In the genomic region with DNA sequence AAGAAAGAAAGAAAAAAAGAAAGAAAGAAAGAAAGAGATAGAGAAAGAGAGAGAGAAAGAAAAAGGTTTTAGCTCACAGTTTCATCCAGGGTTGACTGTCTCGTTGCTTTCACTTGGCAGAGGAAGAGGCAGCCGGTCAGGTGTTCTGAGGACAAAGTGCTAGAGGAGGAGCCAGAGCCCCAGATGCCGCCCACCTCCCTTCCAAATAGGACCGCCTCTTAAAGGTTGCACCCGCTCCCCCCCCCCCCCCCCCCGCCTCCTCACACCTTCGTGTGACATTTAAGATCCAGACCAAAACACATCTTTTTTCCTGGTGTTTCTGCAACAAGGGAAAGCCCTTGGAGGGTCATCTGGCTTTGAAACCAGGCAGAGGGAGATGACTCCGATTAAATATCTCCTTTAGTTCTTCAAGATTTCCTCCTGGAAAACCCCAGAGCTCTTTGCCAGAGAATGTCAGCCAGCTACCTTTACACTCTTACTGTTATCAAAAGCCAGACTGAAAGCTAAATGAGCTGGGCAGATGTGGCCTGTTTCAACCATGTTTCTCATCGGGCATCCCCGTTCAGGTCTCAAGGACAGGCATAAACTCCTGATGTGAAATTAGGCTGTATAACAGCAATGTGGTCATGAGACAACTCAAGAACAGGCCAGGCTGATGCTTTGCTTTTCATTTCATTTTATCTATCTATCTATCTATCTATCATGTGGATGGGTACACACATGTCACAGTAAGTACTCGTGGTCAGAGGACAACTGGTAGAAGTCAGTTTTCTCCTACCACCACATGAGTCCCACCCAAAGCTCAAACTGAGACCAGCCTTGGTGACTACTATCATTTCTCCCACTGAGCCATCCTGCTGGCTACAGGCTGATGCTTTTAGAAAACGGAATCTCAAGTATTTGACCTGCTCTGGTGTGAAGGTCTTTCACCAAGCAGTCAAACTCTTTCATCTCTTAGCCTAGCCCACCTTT, we compare ENCODE assay signal across 12 mouse cellular contexts. TPM values are rescaled to one million over a fixed set of nuclear protein-coding genes. Genes with fewer than 3 reads are reported as not detected.
DNase-seq lines count a peak whose midpoint lies in the region; ATAC-seq and TF ChIP-seq lines count a peak whose summit lies in the region.
"Had no signal": no experiment of that assay in that cellular context is flagged by ENCODE, and none has a peak within 500 bp of the region (broad histone marks: within the 10 kb centered on the region; RNA-seq: fewer than 3 reads in every experiment).

No protein-coding gene starts in this region.

- H3K27ac ChIP-seq in heart, embryonic 15.5 days: 0 out of 2 replicates have a peak overlapping the region, but pooled peaks have one; percentile 31
- peak overlapping the region; percentile 54; the same call in 1 of the 2 replicates for H3K27ac ChIP-seq in limb, embryonic 12.5 days
- no peak overlapping the region for H3K27ac ChIP-seq in gastrocnemius, adult 2 months

- no peaks in the 10 kb centered on the region for H3K9me3 ChIP-seq in heart, embryonic 15.5 days (replicated peaks)
- no peaks in the 10 kb centered on the region for H3K9me3 ChIP-seq in limb, embryonic 12.5 days

- no peak for ATAC-seq in heart, embryonic 15.5 days (replicated peaks; ENCODE audit: insufficient number of reproducible peaks, insufficient read depth, low FRiP score, low read depth)
- no peak for ATAC-seq in limb, embryonic 12.5 days (ENCODE audit: insufficient number of reproducible peaks, insufficient read depth, low FRiP score, low TSS enrichment, low read depth)

- H3K4me3 ChIP-seq in heart, embryonic 15.5 days: no peak overlapping the region
- no peak overlapping the region for H3K4me3 ChIP-seq in limb, embryonic 12.5 days (replicated peaks)
- H3K4me3 ChIP-seq in gastrocnemius, adult 2 months: no peak overlapping the region
- H3K4me3 ChIP-seq: myocyte had no signal

- H3K36me3 ChIP-seq in heart, embryonic 15.5 days: no peaks in the 10 kb centered on the region
- H3K36me3 ChIP-seq in limb, embryonic 12.5 days: no peaks in the 10 kb centered on the region

- no peak overlapping the region for H3K9ac ChIP-seq in heart, embryonic 15.5 days
- H3K9ac ChIP-seq in limb, embryonic 12.5 days (replicated peaks): no peak overlapping the region

- peak overlapping the region; percentile 25; the same call in 1 of the 2 replicates for H3K4me2 ChIP-seq in heart, embryonic 15.5 days
- H3K4me2 ChIP-seq in limb, embryonic 12.5 days: no peak overlapping the region

- intact Hi-C loops in gastrocnemius, adult 2 months (cut with DNase I): no loop called here

- no peak for TF ChIP-seq CTCF in gastrocnemius, adult 2 months (IDR thresholded peaks at IDR 0.05)

- DNase-seq in heart, adult 8-10 months (ENCODE audit: low spot score): no peak
- DNase-seq in CD4-positive helper T cell, adult 2 months (ENCODE audit: low read depth, low spot score): peak; percentile 82
- DNase-seq in T-cell, adult 2 months (ENCODE audit: low spot score): peak; percentile 76
- no peak for DNase-seq in gastrocnemius, adult 2 months
- DNase-seq in adrenal gland, adult (ENCODE audit: inconsistent age in 2 of 2, low spot score in 1 of 2): no peak
- DNase-seq: cerebellum, adult 9-11 months; kidney, adult 2 months; left cerebral cortex, postnatal 4 days had no signal

- H3K27me3 ChIP-seq in heart, embryonic 15.5 days: no peaks in the 10 kb centered on the region
- H3K27me3 ChIP-seq in limb, embryonic 12.5 days: no peaks in the 10 kb centered on the region

- peaks cover 15% of the 10 kb centered on the region for H3K4me1 ChIP-seq in heart, embryonic 15.5 days (replicated peaks)
- peaks cover 39% of the 10 kb centered on the region for H3K4me1 ChIP-seq in limb, embryonic 12.5 days (replicated peaks)

- 59% methylated on average over 12 of the region's 12 CpGs for WGBS in heart, embryonic 15.5 days
- WGBS in limb, embryonic 12.5 days: 56% methylated on average over 12 of the region's 12 CpGs

RNA-seq across cellular contexts. Expression of gene Nr2e3, which starts 19.3 kb away (rescaled TPM):
- 0.09 TPM in 1 of 2 replicates, not detected in the other for polyA plus RNA-seq in heart, embryonic 15.5 days (2015; fragmentation: Nextera tagmentation; extraction: Ambion mirVana)
- total RNA-seq in heart, adult 8-10 months (2022): not detected
- polyA plus RNA-seq in limb, embryonic 12.5 days (2016; fragmentation: Nextera tagmentation; extraction: Ambion mirVana): 2.3 and 3.1 TPM in 2 replicates
- not detected for total RNA-seq in gastrocnemius, adult 2 months (2021)
- total RNA-seq: left cerebral cortex, postnatal 4 days had no signal
- polyA plus RNA-seq: myocyte; stomach, embryonic 14.5 days had no signal

Comparison
In these comparisons a context has a peak if more than half of its experiments do, and no peak if none do; other contexts are left out.
1. DNase-seq: peak in CD4-positive helper T cell, adult 2 months (single experiment) and T-cell, adult 2 months (single experiment); none in heart, adult 8-10 months (single experiment), gastrocnemius, adult 2 months (single experiment) and adrenal gland, adult (0 of 2).